Mouse (Mus musculus) cerebellum, adult 2 months (tissue): Measurements from ENCODE around the gene Eci1.

Experiments used
- CTCF ChIP-seq: fragments of 200-500 bp; IDR thresholded peaks from 2 replicates; pipeline ENCODE4 v1.5.1; 2011; ENCODE audit warnings: low read depth, mild to moderate bottlenecking, control low read depth, low read length, moderate library complexity, borderline replicate concordance; ENCODE audit not compliant: insufficient read depth
- POLR2A ChIP-seq: fragments of 200-500 bp; IDR thresholded peaks from 2 replicates; pipeline ENCODE4 v1.6.1; 2011; ENCODE audit warnings: low read length, control low read depth, borderline replicate concordance; ENCODE audit not compliant: insufficient read depth

GRCm38 (mm10) chr17:24469910-24470602 is 43.6 kb downstream of the Eci1 start, which contains the start of the genes E4f1 and Pgp:
- TF ChIP-seq POLR2A (peak; percentile 73), CTCF (no peak)
